ENCODE assay signal across 32 mouse cellular contexts in the genomic region with DNA sequence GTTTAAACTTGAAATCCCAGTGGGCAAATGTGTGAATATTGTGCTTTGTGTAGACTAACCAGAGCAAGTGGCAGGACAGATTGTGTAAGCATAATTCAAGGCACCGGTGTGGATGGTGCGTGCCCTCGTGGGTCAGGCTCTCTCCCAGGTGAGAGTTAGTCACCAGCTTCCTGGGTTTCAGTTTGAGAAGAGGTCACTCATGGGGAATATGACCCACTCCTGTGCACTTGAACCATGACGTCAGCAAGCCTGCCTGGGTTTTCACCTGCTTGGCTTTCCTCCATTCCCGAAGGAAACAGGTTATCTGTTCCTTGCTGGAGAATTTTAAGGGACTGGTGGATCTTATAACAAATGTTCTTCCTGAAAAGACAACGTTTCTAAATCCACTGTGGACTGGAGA. TPM values are rescaled to one million over a fixed set of nuclear protein-coding genes. Genes with fewer than 3 reads are reported as not detected.
A peak's percentile ranks its signal among the peaks of the same experiment; 100 is the strongest.
DNase-seq lines count a peak whose midpoint lies in the region; ATAC-seq and TF ChIP-seq lines count a peak whose summit lies in the region.
"Had no signal": no experiment of that assay in that cellular context is flagged by ENCODE, and none has a peak within 500 bp of the region (broad histone marks: within the 10 kb centered on the region; RNA-seq: fewer than 3 reads in every experiment).

No protein-coding gene starts in this region.

- ATAC-seq in lung, postnatal 0 days: peak; percentile 49; the same call in 1 of the 2 replicates
- ATAC-seq in midbrain, embryonic 11.5 days (ENCODE audit: low FRiP score): no peak
- ATAC-seq: forebrain, embryonic 14.5 days; forebrain, postnatal 0 days; hindbrain, embryonic 16.5 days; Patski had no signal

- peak; percentile 2 for DNase-seq in kidney, adult 9 months
- DNase-seq in kidney, postnatal 14 days: no peak
- peak; percentile 29 for DNase-seq in lung, postnatal 0 days (ENCODE audit: low spot score)
- DNase-seq in lung, adult 2 months: no peak
- DNase-seq in lung, postnatal 36 days: peak; percentile 56
- DNase-seq in midbrain, embryonic 11.5 days (ENCODE audit: low spot score, missing footprints): no peak
- DNase-seq: adrenal gland, postnatal 10 days; adrenal gland, postnatal 36 days; B cell, adult 2 months; cerebellum, adult 11 months; cerebellum, adult 2 months; cerebellum, adult 9-11 months; cerebellum, postnatal 25 days; forebrain, postnatal 0 days; gastrocnemius, adult 2 months; gastrocnemius, postnatal 14 days; heart, adult 11 months; heart, postnatal 36 days had no signal

- no peak overlapping the region for H3K4me2 ChIP-seq in lung, postnatal 0 days (replicated peaks; ENCODE audit: low read depth, low read length)
- no peak overlapping the region for H3K4me2 ChIP-seq in midbrain, embryonic 11.5 days
- H3K4me2 ChIP-seq: embryonic facial prominence, embryonic 12.5 days; embryonic facial prominence, embryonic 15.5 days; heart, embryonic 11.5 days; hindbrain, embryonic 13.5 days had no signal

- no peaks in the 10 kb centered on the region for H3K27me3 ChIP-seq in lung, postnatal 0 days (replicated peaks; ENCODE audit: insufficient read depth, low read length)
- H3K27me3 ChIP-seq in midbrain, embryonic 11.5 days (ENCODE audit: control insufficient read depth, insufficient read depth, low read length): no peaks in the 10 kb centered on the region
- H3K27me3 ChIP-seq: CH12.LX; embryonic facial prominence, embryonic 12.5 days; embryonic facial prominence, embryonic 15.5 days; hindbrain, embryonic 13.5 days had no signal

- H3K4me3 ChIP-seq in lung, postnatal 0 days (ENCODE audit: low read depth, low read length): no peak overlapping the region
- H3K4me3 ChIP-seq in lung, adult 2 months (replicated peaks; ENCODE audit: extremely low read depth, low read depth, low read length): no peak overlapping the region
- no peak overlapping the region for H3K4me3 ChIP-seq in midbrain, embryonic 11.5 days (ENCODE audit: low read depth, low read length)
- H3K4me3 ChIP-seq: embryonic facial prominence, embryonic 12.5 days; embryonic facial prominence, embryonic 15.5 days; gastrocnemius, adult 2 months; hindbrain, embryonic 10.5 days; hindbrain, embryonic 13.5 days had no signal

- TF ChIP-seq EP300 in lung, postnatal 0 days (IDR thresholded peaks at IDR 0.05): no peak

- TF ChIP-seq CTCF in lung, postnatal 0 days (IDR thresholded peaks at IDR 0.05): no peak
- no peak for TF ChIP-seq CTCF in lung, adult 2 months (IDR thresholded peaks at IDR 0.05; ENCODE audit: insufficient read depth, low read length)

- H3K9ac ChIP-seq in lung, postnatal 0 days (replicated peaks; ENCODE audit: low read depth): no peak overlapping the region
- no peak overlapping the region for H3K9ac ChIP-seq in midbrain, embryonic 11.5 days (ENCODE audit: low read length)
- H3K9ac ChIP-seq: embryonic facial prominence, embryonic 12.5 days; embryonic facial prominence, embryonic 15.5 days; forebrain, postnatal 0 days; hindbrain, embryonic 13.5 days had no signal

- 0 out of 2 replicates have a peak, but pooled peaks cover 5% of the 10 kb centered on the region for H3K36me3 ChIP-seq in lung, postnatal 0 days (ENCODE audit: insufficient read depth, low read length)
- H3K36me3 ChIP-seq in midbrain, embryonic 11.5 days (ENCODE audit: control insufficient read depth, insufficient read depth, low read length): no peaks in the 10 kb centered on the region
- H3K36me3 ChIP-seq: embryonic facial prominence, embryonic 12.5 days; embryonic facial prominence, embryonic 15.5 days; G1E; hindbrain, embryonic 10.5 days; hindbrain, embryonic 13.5 days had no signal

- no peaks in the 10 kb centered on the region for H3K4me1 ChIP-seq in lung, postnatal 0 days (ENCODE audit: insufficient read depth, low read depth, low read length)
- no peaks in the 10 kb centered on the region for H3K4me1 ChIP-seq in lung, adult 2 months (ENCODE audit: control insufficient read depth, insufficient read depth, low read length)
- peaks cover 7% of the 10 kb centered on the region; the same call in 1 of the 2 replicates for H3K4me1 ChIP-seq in midbrain, embryonic 11.5 days (ENCODE audit: control insufficient read depth, insufficient read depth, low read length)
- H3K4me1 ChIP-seq: embryonic facial prominence, embryonic 12.5 days; embryonic facial prominence, embryonic 15.5 days had no signal

- no peaks in the 10 kb centered on the region for H3K9me3 ChIP-seq in lung, postnatal 0 days (ENCODE audit: low read length)
- no peaks in the 10 kb centered on the region for H3K9me3 ChIP-seq in midbrain, embryonic 11.5 days (ENCODE audit: control insufficient read depth, low read length)
- H3K9me3 ChIP-seq: embryonic facial prominence, embryonic 12.5 days; embryonic facial prominence, embryonic 15.5 days; G1E; hindbrain, embryonic 10.5 days; hindbrain, embryonic 13.5 days had no signal

- WGBS in lung, postnatal 0 days: 60% methylated on average over 6 of the region's 6 CpGs
- WGBS in lung, adult 2 months: 68% methylated on average over 6 of the region's 6 CpGs
- WGBS in midbrain, embryonic 11.5 days: 82% methylated on average over 6 of the region's 6 CpGs

- no peak for TF ChIP-seq POLR2A in lung, adult 2 months (IDR thresholded peaks at IDR 0.05; ENCODE audit: borderline replicate concordance, extremely low read depth, low read depth, low read length)

- H3K27ac ChIP-seq in lung, postnatal 0 days (ENCODE audit: low read length): no peak overlapping the region
- no peak overlapping the region for H3K27ac ChIP-seq in midbrain, embryonic 11.5 days (ENCODE audit: low read depth, low read length)
- H3K27ac ChIP-seq: embryonic facial prominence, embryonic 12.5 days; embryonic facial prominence, embryonic 15.5 days; gastrocnemius, adult 2 months; hindbrain, embryonic 10.5 days; hindbrain, embryonic 13.5 days had no signal

RNA-seq across cellular contexts. Expression of a gene that starts 19.7 kb away (rescaled TPM):
- polyA plus RNA-seq in lung, postnatal 0 days (2015; fragmentation: Nextera tagmentation; extraction: Ambion mirVana): not detected in 2 replicates
- 0.09 and 0.10 TPM in 2 replicates for polyA plus RNA-seq in lung, adult 2 months (2012; rRNA removed)
- polyA plus RNA-seq in midbrain, embryonic 11.5 days (2014; fragmentation: Nextera tagmentation; extraction: Ambion mirVana): not detected in 2 replicates
- polyA plus RNA-seq: cerebellum, adult 2 months; embryonic facial prominence, embryonic 15.5 days; forebrain, embryonic 11.5 days; forebrain, embryonic 14.5 days; forebrain, postnatal 0 days; frontal cortex, adult 2 months; G1E; heart, embryonic 14.5 days; heart, postnatal 0 days; hindbrain, embryonic 10.5 days; hindbrain, embryonic 13.5 days; hindbrain, embryonic 16.5 days; Patski had no signal

Comparison
In these comparisons a context has a peak if more than half of its experiments do, and no peak if none do; other contexts are left out.
1. DNase-seq: peak in kidney, adult 9 months (single experiment), lung, postnatal 0 days (single experiment) and lung, postnatal 36 days (single experiment); none in kidney, postnatal 14 days (single experiment), lung, adult 2 months (single experiment) and midbrain, embryonic 11.5 days (single experiment).